Mouse (Mus musculus) embryo, embryonic 10.5 days (tissue): ENCODE measurements around the gene Asic2.

Experiments
- DNase-seq: peaks from one replicate; pipeline ENCODE4 v3.0.0-alpha.2; 2015; ENCODE audit warnings: low spot score

Gene Asic2

DNA sequence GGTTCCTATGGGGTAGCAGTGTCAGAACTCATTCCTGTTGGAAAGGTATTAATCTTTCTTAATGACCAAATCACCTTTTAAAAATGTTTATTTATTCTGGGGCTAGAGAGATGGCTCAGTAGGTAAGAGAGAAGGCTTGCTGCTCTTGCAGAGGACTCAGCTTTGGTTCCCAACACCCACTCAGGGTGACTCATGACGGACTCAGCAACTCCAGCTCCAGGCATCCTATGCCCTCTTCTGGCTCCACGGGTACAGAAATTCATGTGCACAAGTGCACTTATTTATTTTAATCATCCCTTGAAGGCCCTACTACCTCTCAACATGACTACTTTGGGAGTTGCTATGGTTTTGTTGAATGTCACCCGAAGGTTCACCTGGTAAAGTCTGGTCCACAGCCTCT, 780.4 kb downstream of the Asic2 start:
- DNase-seq: no peak

DNA sequence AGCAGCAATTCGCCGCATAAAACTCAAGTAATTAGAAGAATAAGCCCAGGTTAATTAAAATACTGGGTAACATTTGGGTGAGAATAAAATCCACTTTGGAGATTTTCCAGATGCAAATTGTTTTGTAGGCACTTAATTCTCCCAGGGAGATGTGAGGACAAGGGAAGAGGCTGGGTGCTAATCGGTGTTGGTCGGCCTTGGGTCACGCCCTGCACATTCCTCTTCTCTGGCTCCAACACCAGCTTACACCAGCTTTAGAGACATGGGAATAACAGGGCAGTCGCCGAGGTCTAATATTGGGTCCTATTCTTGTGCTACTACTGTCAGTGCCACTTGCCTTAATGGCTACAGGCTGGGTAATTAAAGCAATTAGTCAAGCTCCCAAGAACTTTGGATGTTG, 783.5 kb downstream of the Asic2 start:
- DNase-seq: no peak

DNA sequence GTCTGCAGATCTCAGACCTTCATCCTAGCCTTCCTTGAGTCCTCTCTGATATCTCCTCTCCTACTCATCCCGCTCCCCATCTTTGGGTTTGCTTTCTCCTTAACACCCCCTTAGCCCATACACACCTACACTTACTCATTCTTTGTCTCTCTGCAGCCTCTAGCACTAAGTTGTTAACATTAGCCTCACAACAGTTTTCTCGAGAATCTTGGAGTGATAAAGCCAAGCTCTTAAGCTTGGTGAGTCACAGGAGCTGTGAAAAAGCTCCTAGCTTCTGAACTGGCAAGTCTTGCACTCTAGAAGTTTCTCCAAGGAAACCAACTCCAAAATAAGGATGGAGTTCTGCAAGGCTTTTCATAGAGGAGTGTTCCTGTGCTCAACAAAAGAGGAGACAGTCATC, 803.4 kb downstream of the Asic2 start:
- no peak for DNase-seq

DNA sequence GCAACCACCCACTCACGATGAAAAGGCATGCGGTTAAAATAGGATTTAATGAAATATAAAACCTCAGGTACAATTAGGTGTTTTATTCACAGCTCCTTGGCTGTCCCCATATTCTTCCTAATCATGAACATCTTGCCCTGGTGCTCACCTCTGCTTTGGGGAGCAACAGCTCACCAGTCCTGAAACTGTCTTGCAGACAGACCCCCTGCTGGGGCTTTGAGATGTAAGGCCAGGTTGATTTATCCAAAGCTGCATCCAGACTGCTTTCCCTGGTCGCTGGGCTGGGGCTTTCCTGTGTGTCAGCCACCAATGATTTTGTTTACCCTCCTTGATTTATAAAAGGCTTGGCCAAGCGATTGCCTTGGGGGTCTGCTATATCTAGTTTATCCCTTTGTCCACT, 805.2 kb downstream of the Asic2 start:
- DNase-seq: no peak

DNA sequence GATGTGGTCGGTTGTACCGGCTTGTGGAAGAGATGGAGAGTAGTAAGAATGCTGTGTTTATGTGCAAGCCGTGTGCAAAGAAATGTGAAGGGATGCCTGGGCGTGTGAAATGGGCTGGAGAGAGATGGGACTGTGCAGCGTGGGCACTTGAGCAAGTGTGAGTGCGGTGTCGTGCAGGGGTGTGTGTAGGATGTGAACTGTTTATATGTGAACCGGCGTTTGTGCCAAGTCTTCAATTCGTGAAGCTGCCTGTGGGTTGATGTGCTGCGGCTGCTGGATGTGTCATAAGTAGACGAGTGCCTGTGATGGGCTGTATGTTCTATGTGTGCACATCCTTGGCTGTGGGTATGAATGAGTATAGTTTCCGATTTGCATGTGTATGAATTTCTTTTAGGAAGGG, 814.4 kb downstream of the Asic2 start:
- no peak for DNase-seq

DNA sequence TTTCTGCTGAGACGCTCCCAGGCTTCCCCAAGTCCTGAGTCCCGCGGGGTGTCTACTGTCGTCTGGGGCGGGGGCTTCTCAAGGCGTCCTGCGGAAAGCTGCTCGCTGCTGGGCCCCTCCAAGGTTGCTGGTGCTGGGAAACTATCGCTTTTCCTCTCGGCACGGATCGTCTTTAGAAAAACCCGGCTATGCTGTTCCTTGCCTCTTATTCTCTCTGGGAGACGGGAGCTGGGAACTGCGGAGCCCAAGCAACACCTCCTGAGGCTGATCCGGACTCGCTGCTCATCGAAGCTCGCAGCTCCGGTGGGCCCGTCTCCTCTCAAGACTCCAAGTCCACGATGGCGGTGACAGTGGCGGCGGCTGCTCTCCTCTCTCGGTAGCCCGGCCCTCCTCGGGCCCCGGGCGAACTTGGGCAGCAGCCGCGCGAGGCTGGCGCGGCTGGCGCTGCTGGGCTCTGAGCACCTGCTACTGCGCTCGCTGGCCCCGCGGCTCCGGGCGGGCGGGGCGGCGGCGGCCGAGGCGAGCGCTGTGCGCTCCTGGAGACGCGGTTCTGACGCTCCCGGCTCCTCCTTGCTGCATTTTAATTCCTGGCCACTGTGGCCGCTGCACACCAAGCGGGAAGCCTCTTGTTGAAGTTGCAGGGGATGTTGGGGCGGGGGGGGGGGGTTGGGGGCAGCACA, 815.0 kb downstream of the Asic2 start:
- DNase-seq: peak; percentile 79

DNA sequence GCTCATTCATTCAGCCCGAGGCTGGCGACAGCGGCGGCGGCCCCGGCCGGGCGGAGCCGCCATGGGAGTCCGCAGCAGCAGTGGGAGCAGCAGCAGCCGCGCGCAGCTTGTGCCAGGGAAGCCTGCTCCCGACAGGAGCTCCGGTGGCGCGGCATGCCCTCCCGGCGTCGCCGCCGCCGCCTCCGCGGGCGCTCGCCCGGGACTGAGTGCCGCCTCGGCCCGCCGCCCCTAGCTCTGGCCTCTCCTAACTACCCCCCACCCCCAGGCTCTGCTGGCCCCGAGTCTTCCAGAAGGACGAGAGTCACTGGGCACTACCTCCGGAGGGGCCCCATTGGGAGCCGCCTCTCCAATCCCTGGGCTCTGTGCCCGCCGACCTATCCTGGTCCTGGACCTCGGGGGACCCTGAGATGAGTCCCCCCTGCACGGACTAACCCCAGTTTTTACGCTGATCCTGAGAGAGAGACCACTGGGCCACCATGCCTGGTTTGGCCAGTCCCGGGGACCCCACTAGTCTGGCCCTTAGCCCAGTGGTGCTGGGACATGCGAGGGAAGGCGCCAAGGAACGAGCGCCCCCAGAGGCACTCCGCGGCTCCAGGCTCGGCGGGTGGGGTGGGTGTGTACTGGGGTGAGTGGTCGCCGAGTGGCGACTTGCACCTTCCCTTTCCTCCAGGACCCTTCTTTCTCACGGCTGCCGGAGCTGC, 815.6 kb downstream of the Asic2 start:
- peak; percentile 77 for DNase-seq

DNA sequence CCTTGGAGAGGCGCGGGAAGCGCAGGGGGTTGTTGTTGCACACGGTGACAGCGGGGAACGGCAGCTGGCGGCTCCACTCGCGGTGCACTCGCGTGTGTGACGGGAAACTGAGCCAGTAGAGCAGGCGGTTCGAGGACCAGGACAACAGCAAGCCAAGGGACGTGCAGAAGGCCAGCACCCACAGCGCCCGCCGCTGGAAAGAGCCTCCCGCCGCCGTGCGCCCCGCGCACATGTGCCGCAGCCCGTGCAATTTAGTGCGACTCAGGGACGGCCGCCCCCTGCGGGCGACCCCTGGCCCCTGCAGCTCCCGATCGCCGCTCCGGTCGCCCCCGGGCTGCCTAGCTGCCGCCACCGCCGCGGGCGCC, 816.3 kb downstream of the Asic2 start:
- DNase-seq: peak; percentile 75

DNA sequence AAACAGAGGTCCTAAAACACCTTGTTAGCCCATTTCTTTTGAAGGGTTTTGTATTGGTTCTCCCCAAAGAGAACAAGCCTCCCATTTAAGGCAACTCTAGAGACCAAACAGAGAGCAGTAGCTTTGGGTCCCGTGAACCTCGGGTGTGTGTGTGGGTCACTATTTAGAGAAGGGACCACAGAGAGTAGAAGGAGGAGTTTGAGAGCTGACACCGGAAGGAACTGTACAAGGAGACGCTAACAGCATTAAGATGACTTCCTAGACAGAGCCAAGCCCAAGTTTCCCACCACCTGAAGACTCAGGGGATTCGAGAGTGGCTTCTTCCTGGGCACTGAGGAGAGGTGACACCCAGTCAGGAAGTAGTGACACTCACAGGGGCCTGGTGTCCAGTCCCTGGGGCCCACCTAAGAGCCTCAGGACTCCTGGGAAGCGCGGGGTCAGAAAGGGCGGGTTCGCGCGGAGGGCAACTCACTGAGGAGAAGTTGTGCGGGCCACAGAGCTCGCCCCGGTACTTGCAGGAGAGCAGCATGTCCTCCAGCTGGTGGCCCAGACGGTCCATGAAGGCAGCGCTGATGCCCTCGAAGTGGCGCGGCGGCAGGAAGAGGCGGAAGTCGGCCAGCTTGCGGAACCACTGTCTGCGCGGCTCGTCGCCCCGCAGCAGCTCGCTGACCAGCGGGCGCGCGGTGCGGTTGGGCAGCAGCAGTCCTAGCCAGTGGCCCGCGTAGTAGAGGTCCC, 816.8 kb downstream of the Asic2 start:
- peak; percentile 41 for DNase-seq

DNA sequence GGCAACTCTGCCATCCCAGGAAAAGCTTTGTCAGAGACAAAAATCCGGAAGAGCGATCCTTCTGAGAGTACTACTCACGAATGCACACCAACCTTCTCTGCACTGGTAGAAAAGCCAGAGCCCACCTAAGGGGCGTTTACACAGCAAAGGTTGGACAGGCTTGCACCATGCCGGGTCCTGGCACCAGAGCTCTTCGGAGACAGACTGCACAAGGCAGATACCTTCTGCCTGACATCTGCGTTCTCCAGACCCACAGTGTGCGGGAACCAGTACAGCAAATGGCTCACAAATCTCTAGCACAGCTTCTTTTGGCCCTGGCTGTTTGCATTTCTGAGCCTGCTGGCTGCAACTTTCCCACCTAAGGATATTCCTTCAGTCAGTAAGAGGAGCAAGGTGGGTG, 817.6 kb downstream of the Asic2 start:
- DNase-seq: no peak

DNA sequence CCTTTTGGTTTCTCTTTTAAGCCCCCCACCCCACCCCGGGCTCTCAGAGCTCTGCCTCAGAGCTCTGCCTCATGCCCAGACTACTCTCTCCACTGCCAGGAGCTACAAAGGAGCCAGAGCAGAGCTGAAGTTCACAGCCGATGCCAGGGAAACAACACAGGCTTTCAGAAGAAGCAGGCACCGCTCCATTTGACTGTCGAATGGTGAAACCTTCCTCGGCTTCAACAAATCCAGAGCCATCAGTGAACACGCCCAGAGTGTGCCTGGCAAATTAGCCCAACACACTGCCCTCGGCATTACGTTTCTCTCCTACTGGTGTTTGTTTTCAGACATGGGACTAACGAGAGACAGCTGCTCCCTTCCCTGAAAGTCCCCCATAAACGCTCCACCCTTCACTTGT, 819.8 kb downstream of the Asic2 start:
- no peak for DNase-seq

DNA sequence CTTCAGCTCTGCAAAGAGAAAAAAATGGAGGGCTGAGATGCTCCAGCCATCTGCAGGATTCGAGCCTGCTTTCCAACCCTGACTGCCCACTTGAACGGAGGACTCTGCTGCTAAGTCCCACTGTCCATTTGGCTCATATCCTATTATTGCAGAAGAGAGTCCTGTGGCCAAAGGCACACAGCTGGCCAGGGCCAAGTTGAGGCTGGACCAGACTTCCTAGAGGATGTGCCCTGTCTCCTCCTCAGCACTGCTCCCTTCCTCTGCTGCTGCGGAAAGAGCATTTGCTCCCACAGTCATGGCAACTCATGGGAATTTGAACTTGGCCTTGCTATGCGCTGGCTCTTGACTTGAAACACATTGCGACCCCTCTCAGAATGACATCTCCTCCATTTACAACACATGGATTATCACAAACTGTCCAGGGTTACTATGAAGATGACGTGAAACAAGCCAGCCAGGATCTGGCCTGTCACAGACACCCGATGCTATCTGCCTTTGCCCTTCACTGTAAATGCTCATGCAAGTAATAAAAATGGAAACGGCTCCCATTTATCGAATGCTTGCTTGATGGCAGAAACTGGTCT, 821.6 kb downstream of the Asic2 start:
- DNase-seq: no peak

DNA sequence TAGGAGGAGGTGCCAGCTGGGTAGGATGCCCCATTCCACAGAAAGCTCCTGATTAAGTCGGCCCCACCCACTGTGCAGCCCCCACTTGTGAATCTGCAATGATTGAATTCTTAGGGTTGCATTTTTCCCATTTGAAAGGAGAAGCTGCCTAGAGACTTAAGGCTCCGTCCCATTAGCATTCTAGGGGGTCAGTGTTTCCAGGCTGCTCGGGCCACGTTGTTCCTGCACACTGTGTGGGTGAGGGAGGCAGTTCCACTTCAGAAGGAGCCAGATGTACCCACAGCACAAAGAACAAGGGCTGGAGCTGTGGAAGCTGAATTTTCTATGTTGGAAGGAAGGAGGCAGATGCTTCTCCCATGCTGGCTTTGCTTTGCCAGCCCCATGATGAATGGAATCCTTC, 833.1 kb downstream of the Asic2 start:
- no peak for DNase-seq

DNA sequence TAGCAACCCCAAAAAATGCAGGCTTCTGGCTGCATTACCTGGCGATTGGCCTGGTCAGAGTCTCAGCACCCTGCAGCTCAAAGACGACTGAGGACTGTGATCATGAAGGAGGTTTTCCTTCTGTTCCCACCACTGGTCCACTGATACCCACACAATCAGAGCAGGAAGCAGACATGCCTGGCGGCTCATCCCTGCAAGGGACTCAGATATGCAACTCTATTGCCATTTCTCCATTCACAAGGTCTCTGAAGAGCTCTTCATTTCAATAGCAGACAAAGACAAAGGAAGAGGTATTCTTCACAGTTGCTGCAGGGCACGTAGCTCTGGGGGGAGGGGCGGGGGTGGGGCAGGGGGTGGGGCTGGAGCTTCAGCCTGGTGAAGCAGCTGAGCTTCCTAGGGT, 834.3 kb downstream of the Asic2 start:
- DNase-seq: no peak

DNA sequence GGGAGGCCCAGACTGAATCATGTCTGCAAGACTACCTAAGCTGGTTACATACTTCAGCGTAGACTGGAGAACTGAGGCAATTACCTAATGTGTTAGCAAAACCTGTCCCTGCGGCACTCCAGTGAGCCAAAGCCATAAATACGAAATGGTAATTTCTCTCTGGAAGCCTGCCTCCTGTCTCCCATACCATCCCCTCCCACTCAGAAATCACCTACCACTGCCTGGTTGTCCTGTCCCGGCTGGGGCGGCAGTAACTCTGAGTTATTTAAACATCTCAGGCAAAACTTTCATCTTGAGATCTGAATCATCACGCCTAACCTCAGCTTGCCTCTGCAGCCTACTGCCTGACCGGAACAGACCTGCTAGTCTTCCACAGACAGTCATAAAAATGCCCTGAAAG, 835.6 kb downstream of the Asic2 start:
- DNase-seq: no peak

DNA sequence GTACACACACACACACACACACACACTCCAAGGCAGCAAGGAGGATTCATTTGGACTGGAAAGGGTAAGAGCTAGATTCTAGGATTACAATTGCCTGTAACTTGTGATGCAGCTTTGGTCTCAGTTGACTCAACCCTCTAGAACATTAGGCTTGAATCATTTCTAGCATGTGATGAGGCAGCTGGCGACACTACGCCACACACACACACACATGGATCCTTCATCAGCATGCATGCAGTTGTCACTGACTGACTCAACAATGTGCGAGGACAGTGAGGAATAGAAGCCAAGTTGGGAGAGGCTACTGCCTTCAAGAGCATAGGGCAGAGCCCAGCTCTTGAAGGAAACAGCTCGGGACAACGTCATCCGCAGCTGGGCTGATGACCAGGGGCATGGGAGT, 843.9 kb downstream of the Asic2 start:
- no peak for DNase-seq

DNA sequence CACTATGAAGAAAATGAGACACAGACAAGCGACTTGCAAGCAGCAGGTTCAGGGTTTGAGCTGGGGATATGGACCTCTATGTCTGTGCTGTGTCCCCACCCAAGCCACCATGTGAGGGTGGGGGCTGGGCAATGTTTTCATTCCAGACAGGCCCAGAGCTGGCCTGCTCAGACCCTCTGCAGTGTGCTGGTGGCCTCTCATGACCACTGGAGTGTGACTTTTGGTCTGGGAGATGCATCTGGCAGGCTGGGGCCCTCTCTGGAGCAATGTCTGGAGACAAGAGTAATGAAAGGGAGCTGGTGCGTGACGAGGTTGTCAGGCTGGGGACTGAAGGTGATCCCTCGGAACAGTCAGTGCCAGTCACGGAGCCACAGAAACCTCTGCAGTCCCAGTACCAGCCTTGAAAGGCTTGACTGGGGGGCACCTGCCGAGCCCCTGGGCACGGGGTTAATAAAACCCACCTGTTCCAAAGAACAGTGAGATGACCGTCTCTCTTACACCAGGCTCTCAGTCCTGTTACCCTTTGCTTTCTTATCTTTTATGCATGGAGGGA, 848.2 kb downstream of the Asic2 start:
- no peak for DNase-seq

DNA sequence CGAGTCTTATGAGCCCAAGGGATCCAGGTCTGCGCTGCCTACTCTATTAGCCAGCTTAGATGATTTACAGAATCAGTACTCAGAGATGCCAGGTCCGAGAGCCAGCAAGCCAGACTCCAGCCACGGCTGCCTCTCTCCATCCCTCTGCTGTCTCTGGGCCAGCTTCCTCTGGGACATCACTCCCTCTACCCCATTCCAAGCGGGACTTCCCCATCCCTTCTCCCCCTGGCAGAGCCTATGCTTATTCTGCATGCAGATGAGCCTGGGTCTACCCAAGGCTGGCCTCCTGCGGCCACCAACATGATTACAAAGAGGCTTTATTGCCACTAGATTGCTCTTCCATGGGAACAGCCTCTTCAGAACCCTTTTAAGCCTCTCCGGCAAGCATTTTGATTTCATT, 850.2 kb downstream of the Asic2 start:
- DNase-seq: no peak

DNA sequence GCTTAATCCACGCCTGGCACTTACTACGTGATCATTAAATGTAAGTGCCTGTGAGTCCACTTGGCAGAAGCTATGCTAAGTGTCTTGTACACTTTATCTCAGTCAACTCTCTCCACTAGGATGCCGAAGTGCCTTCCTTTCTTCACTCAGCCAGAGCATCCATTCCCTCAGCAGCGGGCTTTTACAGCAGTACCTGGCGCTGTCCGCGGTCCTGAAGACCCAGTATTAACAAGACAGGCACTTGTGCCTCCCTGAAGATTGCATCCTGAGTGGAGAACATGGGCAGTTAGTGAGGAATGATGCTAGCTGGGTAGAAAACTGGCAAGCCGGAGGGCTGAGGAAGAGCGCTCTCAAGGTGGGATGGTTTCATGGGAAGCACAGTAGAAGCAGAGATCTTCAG, 852.6 kb downstream of the Asic2 start:
- DNase-seq: peak; percentile 84

DNA sequence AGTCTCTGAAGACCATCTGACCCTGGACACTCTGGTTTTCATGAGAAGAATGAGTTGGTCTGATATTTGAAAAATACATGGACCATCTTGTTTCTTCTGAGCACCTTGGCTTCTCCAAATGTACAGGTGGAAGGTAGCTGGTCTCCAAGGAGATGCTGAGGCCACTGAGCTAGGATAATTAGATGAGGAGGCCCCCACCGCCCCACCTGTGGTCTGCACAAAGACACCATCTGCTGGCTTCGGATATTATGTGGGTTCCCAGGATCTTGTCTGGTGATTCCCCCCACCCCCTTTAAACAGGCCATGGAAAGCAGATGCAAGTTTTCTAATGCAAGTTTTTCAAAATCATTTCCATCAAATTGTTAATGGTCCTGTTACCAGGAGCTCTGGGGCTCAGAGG, 856.6 kb downstream of the Asic2 start:
- no peak for DNase-seq

DNA sequence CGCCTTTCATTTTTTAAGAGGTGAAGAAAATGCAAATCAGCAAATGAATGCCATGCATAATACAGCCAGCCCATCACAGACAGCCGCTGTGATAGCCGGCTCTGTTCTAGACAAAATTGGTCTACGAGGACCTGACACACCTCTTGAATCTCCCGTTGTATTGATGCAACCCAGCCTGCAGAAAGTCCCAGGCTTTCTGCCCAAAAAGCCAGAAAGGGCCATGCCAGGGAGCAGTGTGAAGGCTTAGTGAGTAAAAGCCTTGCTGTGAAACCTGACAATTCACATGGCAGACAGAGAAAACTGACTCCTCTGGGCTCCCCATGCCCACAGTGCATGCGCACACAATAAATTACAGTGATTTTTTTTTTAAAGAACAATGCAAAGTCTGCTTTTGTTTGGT, 858.2 kb downstream of the Asic2 start:
- no peak for DNase-seq

DNA sequence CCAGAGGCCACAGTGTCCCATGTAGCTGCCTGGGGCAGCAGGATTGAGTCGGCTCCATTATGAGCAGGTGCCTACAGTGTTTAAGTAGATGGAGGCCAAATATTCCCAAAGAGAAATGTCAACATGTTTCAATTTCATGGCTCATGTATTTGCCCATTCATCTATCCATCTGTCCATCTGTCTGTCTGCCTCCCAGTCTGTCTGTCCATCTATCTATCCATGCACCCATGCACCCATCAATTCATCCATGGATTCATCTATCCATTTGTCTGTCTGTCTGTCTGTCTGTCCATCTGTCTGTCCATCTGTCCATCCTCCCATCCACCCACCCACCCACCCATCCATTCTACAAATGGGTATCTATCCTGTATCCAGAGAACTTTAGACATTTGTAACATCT, 861.3 kb downstream of the Asic2 start:
- no peak for DNase-seq

DNA sequence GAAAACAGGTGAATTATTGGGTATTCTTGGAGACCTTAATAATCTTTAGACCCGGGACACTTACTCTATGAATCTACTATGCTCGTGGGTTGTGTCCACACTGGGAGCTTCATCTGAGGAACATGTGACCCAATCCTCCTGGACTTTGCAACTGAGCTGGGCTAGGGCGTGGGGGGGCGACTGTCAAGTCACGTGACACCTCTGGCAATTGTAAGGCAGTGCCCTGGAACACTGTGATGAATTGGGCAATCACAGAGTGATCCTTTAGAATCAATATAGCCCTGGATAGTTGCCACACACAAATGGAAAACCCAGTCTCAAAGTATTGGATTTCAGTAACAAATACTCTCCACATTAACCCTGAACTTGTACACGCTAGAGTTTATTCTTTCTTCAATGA, 867.4 kb downstream of the Asic2 start:
- DNase-seq: no peak
